Mouse (Mus musculus): ENCODE measurements around the gene Rab21.
"Not testable (repeated sequence)": the region's sequence is repeated elsewhere in the genome, so short reads cannot be mapped to it uniquely, and the experiment has no call there.

Rab21 gene

DNA sequence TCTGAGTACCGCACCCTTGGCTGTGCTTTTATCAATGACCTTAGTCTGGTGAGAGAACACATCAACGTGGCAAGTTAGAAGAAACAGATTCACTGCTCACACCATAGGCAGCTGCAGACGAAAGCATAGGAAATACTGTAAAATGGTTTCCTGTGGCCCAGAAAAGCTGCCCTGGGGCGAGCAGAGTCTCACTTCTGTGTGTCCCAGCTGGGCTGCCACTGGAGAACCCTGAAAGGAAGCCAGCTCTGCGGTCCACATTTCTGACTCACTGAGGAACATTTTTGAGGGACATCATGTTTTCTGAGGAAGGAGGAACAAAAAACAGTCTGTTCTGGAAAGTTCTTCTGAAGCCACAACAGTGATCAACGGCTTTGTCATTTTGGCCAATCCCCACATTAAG is 13.1 kb upstream of the Rab21 start:
- no peak for DNase-seq (ENCODE audit: low read depth, low spot score)

DNA sequence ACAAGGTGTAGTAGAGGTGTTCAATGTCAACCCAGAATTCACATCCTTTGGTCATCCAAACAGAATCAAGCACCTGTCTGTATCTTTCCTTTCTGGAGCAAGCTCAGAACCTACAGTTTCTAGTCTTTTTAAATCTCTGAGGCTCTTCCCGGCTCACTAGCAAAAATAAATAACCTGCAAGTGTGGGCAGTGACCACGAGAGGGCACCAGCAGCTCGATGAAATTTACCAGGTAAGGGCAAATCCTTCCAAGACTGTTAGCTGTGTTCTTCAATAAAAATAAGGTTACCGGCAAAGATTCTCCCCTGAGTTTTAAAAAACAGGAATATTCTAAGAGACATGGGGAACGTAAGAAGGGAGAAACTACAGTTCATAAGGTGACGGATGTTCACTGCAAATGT is 7.9 kb upstream of the Rab21 start:
- no peak for DNase-seq (ENCODE audit: low read depth, low spot score)

DNA sequence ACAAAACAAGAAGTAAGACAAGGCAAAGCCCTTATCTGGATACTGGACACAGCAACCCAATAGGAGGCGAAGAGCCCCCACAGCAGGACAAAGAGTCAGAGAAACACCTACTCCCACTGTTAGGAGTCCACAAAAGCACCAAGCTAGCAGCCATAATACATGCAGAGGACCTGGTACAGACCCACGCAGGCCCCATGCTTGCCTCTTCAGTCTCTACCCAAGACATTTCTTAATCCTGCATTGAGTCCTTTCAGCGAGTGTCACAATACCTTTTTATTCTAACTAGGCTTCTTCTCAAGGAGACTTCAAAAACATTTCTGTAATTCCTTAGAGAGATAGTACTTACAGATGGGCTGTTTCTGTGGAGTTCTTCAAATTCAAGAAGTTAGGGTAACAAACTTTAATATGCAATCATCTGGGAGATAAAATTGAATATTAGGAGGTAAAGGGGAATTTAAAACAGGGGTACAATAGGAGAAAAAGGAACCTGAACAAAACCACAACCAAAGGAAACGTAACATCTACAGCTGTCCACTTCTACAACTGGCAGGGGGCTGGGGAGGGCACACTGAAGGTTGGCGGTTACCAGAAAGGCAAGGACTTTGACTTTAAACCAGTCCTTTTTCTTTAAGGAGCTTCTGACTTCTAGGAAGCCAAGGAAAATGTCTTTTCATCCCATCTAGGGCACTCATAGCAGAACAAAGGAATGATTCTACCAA is 6.1 kb upstream of the Rab21 start:
- DNase-seq (ENCODE audit: low read depth, low spot score) = no peak

DNA sequence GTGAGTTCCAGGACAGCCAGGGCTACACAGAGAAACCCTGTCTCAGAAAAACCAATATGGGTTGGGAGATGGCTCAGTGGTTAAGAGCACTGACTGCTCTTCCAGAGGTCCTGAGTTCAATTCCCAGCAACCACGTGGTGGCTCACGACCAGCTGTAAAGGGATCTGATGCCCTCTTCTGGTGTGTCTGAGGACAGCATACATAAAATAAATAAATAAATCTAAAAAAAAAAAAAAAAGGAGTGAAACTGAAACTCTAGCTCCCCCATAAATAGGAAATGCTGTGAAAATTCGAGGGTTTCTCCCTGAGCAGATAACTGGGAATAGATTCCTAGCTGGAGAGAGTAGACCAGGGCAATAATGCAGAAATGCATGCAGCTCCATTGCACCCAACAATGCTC is 3.0 kb upstream of the Rab21 start:
- DNase-seq (ENCODE audit: low read depth, low spot score) = not testable (repeated sequence)

DNA sequence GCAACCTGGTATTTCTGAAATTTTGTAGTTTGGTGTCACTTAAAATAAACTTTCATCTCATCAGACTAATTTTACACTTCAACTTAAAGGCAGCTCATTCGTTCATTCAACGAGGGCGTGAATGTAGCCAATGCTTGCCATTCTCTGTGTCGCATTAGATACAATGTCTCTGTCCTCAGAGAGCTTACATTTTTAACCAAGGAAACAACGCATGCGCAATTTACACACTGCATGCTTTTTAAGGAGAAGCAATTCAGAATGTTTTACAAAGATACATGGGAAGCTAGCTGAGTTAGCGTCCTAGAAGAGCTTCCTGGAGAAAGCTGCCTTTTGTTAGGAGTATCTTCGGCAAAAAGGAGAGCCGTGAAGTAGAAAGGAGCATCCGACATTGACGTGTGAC is 919 bp upstream of the Rab21 start:
- no peak for DNase-seq (ENCODE audit: low read depth, low spot score)

DNA sequence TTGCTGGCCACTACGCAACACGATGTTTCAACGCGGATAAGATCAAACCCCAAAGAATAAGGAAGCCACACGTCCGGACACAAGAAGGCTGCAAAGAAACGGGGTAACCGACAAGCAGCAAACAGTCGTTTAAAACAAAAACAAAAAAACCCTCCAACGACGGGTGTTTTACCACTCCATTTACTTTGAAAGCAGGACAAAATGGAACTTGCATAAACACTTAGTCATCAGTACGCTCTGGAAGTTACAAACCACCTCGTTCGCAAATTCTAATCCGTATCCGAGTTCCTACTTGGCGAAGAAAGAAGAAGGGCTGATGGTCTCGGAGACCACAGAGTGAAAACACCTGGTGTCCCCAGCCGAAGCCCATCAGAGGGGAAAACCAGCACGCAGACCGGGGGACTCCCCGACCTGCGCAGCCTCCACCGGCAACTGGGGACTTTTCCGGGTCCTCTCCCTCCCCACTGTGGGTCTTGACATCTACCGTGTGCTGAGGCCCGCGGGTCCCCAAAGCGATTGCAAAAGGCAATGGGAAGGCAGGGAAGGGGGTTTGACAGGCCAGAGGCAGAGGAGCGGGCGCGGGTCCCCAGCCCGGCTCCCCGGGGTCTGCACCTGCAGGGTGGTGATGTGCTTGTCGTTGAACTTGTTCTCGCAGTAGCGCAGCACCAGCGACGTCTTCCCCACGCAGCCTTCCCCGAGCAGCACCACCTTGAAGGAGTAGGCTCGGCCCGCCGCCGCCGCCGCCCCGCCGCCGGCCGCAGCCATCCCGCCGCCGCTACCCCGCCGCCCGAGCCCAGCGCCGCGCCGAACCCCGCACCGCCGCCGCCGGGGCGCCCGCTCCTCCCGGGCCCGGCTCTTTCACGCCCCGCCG is 577 bp downstream of the Rab21 start:
- no peak for DNase-seq (ENCODE audit: low read depth, low spot score)

DNA sequence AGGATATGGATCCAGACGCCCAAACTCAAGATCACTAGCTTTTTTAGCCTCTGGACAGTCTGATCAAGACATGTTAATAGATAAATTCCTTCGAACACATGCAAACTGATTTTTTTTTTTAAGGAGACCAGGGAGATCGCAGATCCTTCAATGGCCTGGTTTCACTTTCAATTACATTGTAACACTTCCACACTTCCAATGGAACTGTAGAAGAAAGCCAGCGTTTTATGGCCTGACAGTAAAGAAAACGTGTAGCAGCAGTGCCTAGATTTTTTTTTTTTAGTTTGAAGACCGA is 1.2 kb downstream of the Rab21 start:
- no peak for DNase-seq (ENCODE audit: low read depth, low spot score)

DNA sequence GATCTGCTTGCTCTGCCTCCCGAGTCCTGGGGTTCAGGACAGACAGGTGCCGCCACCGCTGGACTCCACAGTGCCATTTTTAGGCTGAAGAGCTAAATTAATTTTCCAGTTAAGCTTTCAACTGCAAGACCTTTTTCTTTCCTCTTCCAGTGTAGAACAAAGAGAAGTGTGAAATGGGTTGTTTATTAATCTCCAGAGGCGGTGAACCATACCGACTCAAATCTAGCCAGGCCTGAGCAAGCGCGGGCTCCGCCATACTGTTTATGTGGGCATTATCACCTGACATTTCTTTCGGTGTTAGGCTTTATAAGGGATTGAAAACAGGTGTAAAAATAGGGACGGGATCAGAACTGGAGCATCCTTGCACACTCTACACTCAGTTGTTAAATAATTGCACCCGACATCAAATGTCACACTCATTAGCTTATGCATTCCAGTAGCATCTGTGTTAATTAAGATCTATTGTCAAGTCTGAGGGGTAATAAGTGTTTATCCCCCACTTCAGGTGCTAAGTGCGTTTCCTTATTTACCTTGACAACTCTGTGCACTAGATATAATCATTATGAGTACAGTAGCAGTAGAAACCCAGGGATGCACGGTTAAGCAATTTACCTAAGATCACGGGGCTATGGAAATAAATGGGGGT is 1.6 kb downstream of the Rab21 start:
- DNase-seq (ENCODE audit: low read depth, low spot score) = no peak

DNA sequence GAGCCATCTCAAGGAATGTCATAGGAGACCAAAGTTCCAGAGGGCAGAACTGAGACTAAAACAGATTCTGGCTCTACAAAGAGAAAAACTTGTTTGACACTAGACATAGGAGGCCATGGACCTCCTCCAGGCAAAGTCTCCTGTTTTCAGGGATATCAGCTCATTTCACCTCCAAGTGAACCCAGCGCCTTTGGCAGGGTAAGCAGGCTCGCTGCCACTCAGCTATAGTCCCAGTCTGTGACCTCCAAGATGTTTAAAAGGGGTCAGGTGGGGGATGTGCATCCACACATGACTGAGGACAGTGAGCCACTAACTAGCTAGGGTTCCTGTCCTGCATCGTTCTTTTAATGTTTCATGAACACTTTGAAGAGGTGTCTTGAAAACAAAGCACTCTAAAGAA is 2.7 kb downstream of the Rab21 start:
- DNase-seq (ENCODE audit: low read depth, low spot score) = no peak

DNA sequence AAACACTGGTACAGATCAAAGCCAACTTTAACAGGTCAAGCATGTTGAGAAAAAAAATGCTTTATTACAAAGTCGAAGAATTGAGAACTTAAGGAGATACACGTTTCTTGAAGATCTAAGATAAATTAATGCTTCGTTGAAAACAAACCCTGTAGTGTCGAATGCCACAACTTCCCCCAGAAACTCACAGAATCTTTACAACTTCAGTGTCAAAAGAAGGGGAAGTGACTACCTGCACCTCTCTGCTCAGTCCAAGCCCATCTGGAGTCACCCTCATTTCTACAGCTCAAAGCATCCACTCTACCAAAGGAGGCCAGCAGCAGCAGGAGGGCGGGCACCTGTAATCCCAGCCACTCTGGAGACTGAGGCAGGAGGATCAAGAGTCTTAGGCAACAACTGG is 3.2 kb downstream of the Rab21 start:
- DNase-seq (ENCODE audit: low read depth, low spot score) = no peak

DNA sequence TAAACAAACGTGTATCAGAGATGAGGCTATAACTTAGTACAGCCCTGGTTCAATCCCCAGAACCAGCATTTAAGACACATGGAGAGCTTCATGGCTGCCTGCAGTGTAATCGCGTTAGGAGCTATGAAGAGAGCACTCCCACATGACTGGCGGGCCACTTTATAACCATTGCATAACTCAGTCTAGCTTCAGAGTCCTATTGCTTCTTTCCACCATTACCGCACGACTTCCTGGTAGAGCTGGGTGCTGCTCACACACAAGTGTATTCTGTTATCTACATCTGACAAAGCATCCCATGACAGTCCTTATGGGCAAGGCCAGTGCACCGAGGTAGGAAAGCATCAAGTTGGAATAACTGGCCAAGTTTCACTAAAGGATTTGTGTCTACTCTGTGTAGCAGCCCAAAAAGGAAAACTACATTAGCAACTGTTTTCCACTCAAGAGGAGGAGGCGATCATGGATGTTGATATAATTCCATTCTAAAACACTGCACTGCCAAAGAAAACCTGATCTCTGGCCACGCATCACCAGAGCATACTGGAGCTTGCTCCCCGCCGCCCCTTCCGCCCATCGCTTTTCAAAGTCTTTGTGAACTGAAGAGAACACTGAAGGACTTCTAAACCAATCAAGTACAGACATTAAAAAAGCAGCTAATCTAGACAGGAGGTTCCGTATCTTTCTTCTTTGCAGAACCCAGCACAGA is 4.0 kb downstream of the Rab21 start:
- DNase-seq (ENCODE audit: low read depth, low spot score) = no peak

DNA sequence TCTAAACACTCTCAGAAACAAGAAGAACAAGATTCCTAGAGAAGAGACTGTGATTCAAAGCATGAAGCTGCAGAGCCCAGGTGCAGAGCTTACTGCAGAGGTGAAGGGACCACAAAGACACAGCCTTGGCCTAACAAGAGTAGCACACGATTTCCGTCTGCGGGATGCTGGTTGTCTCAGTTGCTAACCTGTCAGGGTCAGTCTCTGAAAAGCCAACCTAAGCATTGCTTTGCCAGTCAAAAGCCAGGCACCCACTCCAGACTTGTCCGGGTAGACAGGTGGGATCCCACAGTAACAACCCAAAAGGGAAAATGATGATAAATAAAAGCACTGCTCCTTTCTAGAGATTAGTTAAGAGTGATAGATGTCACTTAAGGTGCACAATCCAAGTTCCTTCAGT is 6.2 kb downstream of the Rab21 start:
- DNase-seq (ENCODE audit: low read depth, low spot score) = no peak

DNA sequence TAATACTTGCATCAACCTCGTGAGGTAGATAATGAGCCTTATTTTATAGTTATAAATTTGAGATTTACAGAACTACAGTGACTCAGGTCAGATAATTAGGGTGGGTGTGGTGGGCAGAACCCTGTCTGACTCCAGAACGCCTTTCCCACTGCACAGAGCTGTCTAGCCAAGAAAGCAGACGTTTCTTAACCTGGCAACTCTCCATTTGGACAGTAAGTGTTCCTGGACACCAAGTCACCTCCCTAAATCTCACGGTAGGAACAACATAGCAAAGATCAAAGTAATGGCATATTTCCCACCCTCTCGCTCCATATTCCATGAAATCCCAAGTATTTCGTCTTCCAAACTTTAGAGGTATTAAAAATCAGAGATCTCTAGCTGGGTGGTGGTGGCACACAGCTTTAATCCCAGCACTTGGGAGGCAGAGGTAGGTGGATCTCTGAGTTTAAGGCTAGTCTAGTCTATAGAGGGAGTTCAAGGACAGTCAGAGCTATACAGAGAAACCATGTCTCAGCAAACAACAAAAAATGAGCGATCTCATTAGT is 8.0 kb downstream of the Rab21 start:
- DNase-seq (ENCODE audit: low read depth, low spot score) = no peak

DNA sequence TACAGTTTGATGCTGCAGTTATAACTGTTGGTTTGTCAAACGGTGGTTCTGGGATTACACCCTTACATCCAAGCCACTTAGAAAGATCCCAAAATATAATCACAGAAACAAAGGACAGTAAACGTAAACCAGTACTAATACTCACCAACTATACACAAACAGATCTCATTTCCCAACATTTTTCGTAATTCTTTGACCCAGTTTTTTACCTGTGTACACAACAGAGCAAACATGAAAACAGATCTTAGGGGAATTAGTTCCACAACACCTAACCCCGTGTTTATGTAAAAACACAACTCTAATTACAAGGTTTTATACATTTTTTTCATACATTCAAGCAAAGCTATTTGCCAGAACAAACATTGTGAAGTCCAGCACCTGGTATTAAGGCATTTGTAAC is 16.7 kb downstream of the Rab21 start:
- DNase-seq (ENCODE audit: low read depth, low spot score) = no peak

DNA sequence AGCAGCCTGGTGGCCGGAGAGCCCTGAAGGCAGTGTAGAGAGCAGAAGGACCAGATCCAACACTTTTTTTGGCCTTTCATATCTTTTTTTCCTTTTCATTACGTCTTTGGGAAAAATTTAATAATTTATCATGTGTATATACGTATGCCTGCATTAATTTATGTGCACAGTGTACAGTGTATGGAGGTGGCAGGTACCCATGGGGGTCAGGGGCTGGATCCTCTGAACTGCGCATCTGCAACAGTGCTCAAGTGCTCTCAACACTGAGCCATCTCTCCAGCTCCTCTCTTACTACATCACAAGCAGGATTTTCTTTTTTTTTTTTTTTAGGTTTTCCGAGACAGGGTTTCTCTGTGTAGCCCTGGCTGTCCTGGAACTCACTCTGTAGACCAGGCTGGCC is 17.8 kb downstream of the Rab21 start:
- DNase-seq (ENCODE audit: low read depth, low spot score) = no peak

DNA sequence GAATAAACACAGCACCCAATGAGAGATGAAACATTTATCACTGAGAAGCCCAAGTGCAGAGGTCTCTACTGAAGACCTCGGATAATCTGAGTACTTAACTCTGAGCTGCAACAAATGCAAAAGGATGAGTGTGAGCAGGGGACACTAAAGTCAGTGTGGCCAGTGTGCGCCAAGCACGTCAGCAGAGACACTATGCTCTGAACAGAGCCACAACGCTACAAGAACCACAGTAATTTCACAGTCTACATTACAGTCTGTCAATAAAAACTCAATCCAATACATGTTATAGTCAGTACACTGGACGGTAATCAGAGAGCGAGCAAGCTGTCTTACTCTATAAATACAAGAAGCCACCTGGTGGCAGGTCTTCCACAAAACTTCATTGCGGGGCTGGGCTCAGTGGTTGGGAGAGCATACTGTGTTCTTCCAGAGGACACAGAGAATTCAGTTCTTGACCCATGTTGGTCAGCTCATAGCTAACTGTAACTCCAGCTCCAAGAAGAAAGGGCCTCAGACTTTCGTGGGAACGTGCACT is 18.9 kb downstream of the Rab21 start:
- no peak for DNase-seq (ENCODE audit: low read depth, low spot score)

DNA sequence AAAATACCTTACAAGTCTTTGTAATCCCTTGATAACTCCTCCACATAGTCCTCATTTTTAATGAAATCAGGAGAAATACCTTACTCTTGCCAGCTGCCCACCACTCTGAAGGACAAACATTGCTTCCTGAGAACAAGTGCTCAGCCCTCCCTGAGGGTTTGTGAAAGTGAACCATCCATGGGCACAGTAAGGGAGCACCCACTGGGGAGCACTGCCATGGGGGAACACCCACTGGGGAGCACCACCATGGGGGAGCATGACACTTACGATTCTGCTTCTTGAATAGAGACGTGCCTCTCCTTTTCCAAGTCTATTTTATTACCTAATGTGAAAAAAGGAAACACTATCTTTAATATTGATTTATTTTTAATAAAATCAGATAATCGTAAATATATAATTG is 20.2 kb downstream of the Rab21 start:
- no peak for DNase-seq (ENCODE audit: low read depth, low spot score)

DNA sequence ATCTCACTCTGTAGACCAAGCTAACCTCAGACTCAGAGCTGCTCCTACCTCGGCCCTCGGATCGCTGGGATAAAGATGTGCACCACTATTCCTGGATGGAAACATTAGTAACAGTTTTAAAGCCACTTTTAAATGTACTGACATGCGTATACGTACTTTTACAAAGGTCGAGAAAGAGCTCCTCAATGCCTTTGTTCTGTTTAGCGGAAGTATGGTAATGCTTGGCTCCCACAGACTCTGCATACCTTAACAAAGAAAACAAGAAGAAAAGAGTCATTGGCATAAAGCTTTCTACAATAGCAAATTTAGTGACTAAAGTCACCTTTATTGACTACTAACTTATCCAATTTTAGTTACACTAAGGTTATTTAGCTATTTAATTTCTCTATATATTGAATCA is 20.7 kb downstream of the Rab21 start:
- no peak for DNase-seq (ENCODE audit: low read depth, low spot score)

DNA sequence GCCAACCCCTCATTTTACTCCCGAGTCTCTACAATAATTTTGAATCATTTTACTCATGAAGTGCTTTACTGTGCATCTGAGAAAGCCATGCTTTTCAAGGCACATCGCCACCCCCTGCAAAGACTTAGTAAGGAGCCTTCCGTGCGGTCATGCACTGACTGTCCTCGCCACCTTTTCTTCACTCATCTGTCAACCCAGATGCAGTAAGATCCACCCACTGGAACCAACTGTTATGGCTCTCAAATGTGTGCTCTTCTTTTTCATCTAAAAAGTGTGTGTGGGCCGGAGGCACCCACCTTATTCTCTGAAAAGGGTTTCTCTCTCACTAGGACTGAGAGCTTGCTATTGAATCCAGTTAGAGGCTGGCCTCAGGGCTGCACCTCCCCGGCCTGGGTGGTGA is 21.4 kb downstream of the Rab21 start:
- peak; percentile 47 for DNase-seq (ENCODE audit: low read depth, low spot score)

DNA sequence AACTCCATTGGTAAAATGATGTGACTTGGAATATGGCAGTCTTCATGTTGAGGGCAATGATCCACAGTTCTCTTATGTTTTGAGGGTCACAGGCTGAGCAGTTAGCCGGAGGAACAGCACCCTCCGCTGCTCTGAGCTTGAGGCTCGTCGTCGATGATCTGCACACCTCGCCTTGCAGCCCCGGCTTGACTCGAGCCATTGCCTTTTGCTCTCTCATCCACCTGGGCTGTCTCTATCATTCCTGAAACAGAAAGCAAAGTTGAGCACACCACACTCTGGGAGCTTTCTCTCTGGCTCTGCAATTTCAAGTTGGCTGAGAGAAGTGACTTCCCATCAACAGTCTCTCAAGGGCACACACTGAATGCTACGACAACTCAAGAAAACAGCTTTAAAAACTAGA is 24.7 kb downstream of the Rab21 start:
- no peak for DNase-seq (ENCODE audit: low read depth, low spot score)

DNA sequence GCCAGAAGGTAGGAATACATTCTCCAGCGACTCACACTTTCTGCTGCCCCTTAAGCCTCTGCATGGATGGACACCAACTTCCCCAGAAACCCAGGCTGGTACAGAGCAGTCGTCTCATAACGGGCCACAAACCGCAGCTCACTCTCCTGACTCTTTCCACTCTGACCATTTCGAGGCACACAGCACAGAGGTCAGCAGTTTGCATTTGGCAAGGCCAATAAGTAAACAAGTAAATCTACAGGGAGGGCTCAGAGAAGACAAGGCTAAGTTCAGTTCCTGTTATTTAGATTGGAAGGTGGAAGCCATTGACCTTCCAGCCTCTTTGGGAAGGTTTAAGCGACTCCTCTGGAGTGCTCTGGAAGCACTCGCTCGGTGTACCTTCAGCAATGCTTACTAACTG is 26.5 kb downstream of the Rab21 start:
- no peak for DNase-seq (ENCODE audit: low read depth, low spot score)

DNA sequence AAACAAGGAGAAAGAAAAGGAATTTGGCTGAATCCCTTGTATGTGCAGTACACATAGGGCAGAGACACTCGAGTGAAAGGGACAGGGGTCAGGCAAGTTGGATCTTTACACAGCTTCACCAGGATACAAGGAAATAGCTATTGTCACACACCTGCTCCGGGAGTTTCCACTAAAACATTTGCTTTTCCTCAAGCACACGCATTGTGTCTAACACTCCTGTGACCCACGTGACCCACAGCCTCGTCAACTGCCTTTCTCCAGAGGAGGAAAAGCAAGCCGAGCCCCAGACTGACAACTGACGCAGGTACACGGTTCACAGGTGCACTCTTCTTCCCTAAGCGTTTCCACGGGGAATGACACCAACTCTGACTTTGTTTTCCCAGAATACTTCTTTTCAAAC is 31.2 kb downstream of the Rab21 start:
- no peak for DNase-seq (ENCODE audit: low read depth, low spot score)

All from telencephalon, adult 2 months (tissue).